Mouse (Mus musculus): ENCODE measurements around the gene 4930442H23Rik. TPM values are rescaled to one million over a fixed set of nuclear protein-coding genes. Genes with fewer than 3 reads are reported as not detected.

4930442H23Rik gene
- polyA plus RNA-seq, 1 experiment from 2014 or later: 0.07 TPM

DNA sequence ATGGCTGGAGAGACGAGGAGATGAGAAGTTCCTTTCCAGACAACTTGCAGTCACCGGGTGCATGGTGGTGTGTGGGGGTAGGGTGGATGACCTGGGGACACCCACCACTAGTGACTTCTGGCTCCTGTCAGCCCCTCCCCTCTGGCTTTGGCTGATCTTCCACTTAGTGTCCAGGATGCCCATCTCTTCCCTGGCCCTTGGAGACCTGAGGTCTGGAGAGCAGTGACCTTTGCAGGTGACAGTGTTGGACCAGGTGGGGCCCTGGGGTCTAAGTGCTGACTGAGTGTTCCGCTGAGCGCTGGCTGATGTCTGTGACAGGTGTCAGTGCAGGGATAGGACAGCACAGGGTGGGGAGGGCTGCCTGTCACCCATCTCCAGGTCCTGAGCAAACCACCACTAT lies 11.7 kb upstream of the 4930442H23Rik start:
- WGBS: 65% methylated on average over 4 of the region's 4 CpGs
- peak overlapping the region; percentile 46 for H3K4me2 ChIP-seq (replicated peaks; ENCODE audit: low read depth)
- H3K27ac ChIP-seq (replicated peaks): peak overlapping the region; percentile 93
- H3K27me3 ChIP-seq (ENCODE audit: control insufficient read depth, insufficient read depth, low read length): no peaks in the 10 kb centered on the region
- peak overlapping the region; percentile 24 for H3K4me3 ChIP-seq (ENCODE audit: low read depth, low read length)
- no peaks in the 10 kb centered on the region for H3K9me3 ChIP-seq (ENCODE audit: control insufficient read depth, low read length)
- H3K36me3 ChIP-seq (ENCODE audit: control insufficient read depth, insufficient read depth, low read length): no peaks in the 10 kb centered on the region
- DNase-seq (ENCODE audit: low spot score): no peak
- H3K4me1 ChIP-seq (replicated peaks; ENCODE audit: control insufficient read depth, insufficient read depth): peaks cover 2% of the 10 kb centered on the region; the same call in 1 of the 2 replicates
- peak; percentile 13; the same call in 1 of the 2 replicates for ATAC-seq (ENCODE audit: low FRiP score, low TSS enrichment)
- peak overlapping the region; percentile 61 for H3K9ac ChIP-seq (ENCODE audit: low read length)
- TF ChIP-seq CTCF (IDR thresholded peaks at IDR 0.05; ENCODE audit: low read depth) (no peak), EP300 (optimal IDR thresholded peaks at IDR 0.05) (no peak)

DNA sequence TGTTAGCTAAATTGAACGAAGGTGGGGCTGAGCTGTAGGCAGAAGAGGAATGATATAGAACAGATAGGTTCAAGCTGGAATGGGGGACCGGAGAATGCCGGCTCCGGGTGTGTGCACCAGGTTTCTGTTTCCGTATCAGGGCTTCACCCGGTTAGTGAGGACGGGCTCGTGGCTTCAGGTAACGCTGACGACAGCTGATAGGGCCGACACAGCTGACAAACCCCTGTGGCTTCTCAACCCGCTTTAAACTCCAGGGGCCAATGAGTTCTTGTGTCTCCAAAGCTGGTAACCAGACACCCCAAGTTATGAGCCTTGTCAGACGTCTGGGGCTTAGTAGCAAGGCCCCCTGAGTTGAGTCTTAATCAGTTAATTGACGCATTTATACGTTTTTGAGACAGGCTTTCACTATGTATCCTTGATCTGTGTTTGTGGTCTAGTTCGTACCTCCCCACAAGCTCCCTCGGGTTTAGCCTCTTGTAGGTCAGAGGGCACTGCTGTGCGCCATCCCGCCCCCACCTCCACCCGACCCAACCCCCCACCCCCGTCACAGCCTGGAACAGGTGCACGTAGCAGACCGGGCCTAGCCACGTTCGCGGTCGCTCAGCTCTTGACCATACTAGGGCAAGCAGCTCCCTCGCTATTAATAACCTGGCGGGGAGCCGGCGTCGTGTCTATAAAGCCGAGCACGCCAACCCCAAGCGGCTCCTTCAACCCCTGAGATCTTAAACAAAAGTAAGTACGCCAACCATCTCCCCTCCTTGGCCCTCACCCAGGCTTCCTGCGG lies 10.5 kb upstream of the 4930442H23Rik start:
- DNase-seq (ENCODE audit: low spot score) (peak; percentile 69), ATAC-seq (ENCODE audit: low FRiP score, low TSS enrichment) (peak; percentile 37; the same call in 1 of the 2 replicates)
- H3K9ac ChIP-seq (ENCODE audit: low read length): peak overlapping the region; percentile 61
- H3K27me3 ChIP-seq (ENCODE audit: control insufficient read depth, insufficient read depth, low read length): no peaks in the 10 kb centered on the region
- WGBS: 12% methylated on average over 37 of the region's 37 CpGs
- H3K4me2 ChIP-seq (replicated peaks; ENCODE audit: low read depth): peak overlapping the region; percentile 46
- H3K4me1 ChIP-seq (replicated peaks; ENCODE audit: control insufficient read depth, insufficient read depth): peaks cover 2% of the 10 kb centered on the region; the same call in 1 of the 2 replicates
- TF ChIP-seq EP300 (optimal IDR thresholded peaks at IDR 0.05): no peak
- TF ChIP-seq CTCF (IDR thresholded peaks at IDR 0.05; ENCODE audit: low read depth): no peak
- H3K36me3 ChIP-seq (ENCODE audit: control insufficient read depth, insufficient read depth, low read length): peaks cover 4% of the 10 kb centered on the region; the same call in 1 of the 2 replicates
- no peaks in the 10 kb centered on the region for H3K9me3 ChIP-seq (ENCODE audit: control insufficient read depth, low read length)
- H3K4me3 ChIP-seq (ENCODE audit: low read depth, low read length): peak overlapping the region; percentile 24
- H3K27ac ChIP-seq (replicated peaks): peak overlapping the region; percentile 93

DNA sequence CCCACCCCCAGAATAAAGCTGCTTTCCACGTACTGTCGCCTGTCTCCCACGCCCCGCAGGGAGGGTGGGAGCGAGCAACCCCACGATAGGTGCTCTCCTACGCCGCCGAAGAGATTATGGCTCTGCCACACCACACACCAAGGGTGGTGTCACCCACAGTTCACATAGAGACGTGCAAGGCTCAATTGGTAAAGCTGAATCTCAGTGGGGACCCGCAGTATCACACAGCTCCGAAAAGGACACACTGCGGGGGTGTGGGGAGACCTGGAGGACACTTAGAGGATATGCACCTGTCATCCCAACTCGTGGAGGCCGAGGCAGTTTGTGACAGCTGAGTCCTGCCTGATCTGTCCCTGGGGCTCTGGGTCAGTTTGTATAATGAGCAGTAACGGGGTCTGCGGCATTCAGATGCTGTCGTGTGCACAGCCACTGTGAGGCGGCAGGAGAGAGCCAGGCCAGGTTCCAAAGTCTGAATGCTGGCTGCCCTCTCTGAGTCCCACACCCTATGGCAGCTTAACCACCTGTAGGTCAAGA lies 9.4 kb upstream of the 4930442H23Rik start:
- Histone ChIP-seq H3K27me3 (ENCODE audit: control insufficient read depth, insufficient read depth, low read length) (no peaks in the 10 kb centered on the region), H3K36me3 (ENCODE audit: control insufficient read depth, insufficient read depth, low read length) (peaks cover 4% of the 10 kb centered on the region; the same call in 1 of the 2 replicates), H3K4me1 (replicated peaks; ENCODE audit: control insufficient read depth, insufficient read depth) (peaks cover 2% of the 10 kb centered on the region; the same call in 1 of the 2 replicates), H3K9ac (ENCODE audit: low read length) (peak overlapping the region; percentile 74), H3K4me3 (ENCODE audit: low read depth, low read length) (peak overlapping the region; percentile 51), H3K4me2 (replicated peaks; ENCODE audit: low read depth) (peak overlapping the region; percentile 87), H3K27ac (replicated peaks) (peak overlapping the region; percentile 95), H3K9me3 (ENCODE audit: control insufficient read depth, low read length) (no peaks in the 10 kb centered on the region)
- ATAC-seq (ENCODE audit: low FRiP score, low TSS enrichment) (peak; percentile 11), DNase-seq (ENCODE audit: low spot score) (peak; percentile 48)
- WGBS: 5% methylated on average over 19 of the region's 19 CpGs
- TF ChIP-seq EP300 (optimal IDR thresholded peaks at IDR 0.05) (no peak), CTCF (IDR thresholded peaks at IDR 0.05; ENCODE audit: low read depth) (no peak)

DNA sequence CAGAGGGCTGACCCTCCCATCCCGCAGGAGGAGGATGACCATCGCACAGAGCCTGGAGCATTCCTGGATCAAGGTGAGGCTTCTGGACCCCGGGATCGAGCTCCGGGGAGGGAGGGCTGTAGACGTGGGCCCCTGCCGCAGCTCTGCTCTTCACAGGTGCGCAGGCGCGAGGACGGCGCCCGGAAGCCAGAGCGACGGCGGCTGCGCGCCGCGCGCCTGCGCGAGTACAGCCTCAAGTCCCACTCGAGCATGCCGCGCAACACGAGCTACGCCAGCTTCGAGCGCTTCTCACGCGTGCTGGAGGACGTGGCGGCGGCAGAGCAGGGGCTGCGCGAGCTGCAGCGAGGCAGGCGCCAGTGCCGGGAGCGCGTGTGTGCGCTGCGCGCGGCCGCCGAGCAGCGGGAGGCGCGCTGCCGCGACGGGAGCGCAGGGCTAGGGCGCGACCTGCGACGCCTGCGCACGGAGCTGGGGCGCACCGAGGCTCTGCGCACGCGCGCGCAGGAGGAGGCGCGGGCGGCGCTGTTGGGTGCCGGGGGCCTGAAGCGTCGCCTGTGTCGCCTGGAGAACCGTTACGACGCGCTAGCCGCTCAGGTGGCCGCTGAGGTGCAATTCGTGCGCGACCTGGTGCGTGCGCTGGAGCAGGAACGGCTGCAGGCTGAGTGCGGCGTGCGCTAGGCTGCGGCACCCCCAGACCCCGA lies 8.8 kb upstream of the 4930442H23Rik start:
- peak; percentile 77 for ATAC-seq (ENCODE audit: low FRiP score, low TSS enrichment)
- Histone ChIP-seq H3K9ac (ENCODE audit: low read length) (peak overlapping the region; percentile 74), H3K4me3 (ENCODE audit: low read depth, low read length) (peak overlapping the region; percentile 51), H3K36me3 (ENCODE audit: control insufficient read depth, insufficient read depth, low read length) (peaks cover 4% of the 10 kb centered on the region; the same call in 1 of the 2 replicates), H3K4me2 (replicated peaks; ENCODE audit: low read depth) (peak overlapping the region; percentile 87), H3K27me3 (ENCODE audit: control insufficient read depth, insufficient read depth, low read length) (no peaks in the 10 kb centered on the region), H3K4me1 (replicated peaks; ENCODE audit: control insufficient read depth, insufficient read depth) (peaks cover 2% of the 10 kb centered on the region; the same call in 1 of the 2 replicates), H3K9me3 (ENCODE audit: control insufficient read depth, low read length) (no peaks in the 10 kb centered on the region), H3K27ac (replicated peaks) (peak overlapping the region; percentile 95)
- DNase-seq (ENCODE audit: low spot score): peak; percentile 83
- TF ChIP-seq CTCF (IDR thresholded peaks at IDR 0.05; ENCODE audit: low read depth) (no peak; the same call in 1 of the 2 replicates), EP300 (optimal IDR thresholded peaks at IDR 0.05) (no peak)
- WGBS: 2% methylated on average over 87 of the region's 93 CpGs

DNA sequence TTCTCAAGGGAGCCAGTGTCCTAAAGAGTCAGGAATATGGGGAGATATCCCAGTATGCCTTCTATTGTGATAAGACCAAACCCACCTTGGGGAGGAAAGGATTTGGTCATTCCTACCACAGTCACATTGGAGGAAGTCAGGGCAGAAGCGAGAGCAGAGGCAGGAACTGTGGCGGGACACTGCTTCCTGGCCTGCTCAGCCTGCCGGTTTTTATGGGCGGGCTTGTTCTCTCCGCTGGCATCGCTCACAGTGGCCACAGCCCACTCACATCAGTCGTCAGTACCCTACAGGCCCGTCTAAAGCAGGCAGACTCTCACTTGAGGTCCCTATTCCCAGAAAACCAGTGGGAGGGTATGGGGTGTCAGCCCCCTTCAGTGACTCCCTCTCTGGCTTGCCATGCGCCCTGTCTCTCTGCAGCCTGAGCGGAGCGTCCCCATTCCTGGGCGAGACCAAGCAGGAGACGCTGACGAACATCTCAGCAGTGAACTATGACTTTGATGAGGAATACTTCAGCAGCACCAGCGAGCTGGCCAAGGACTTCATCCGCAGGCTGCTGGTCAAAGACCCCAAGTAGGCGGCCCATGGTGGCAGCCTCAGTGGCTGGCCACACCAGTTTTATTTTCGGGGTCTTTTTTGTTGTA lies 7.8 kb upstream of the 4930442H23Rik start:
- ATAC-seq (ENCODE audit: low FRiP score, low TSS enrichment): no peak
- DNase-seq (ENCODE audit: low spot score): no peak
- WGBS: 79% methylated on average over 18 of the region's 18 CpGs
- H3K9me3 ChIP-seq (ENCODE audit: control insufficient read depth, low read length): no peaks in the 10 kb centered on the region
- no peak overlapping the region for H3K4me3 ChIP-seq (ENCODE audit: low read depth, low read length)
- H3K4me1 ChIP-seq (replicated peaks; ENCODE audit: control insufficient read depth, insufficient read depth): peaks cover 2% of the 10 kb centered on the region; the same call in 1 of the 2 replicates
- H3K27ac ChIP-seq (replicated peaks): peak overlapping the region; percentile 95; the same call in 1 of the 2 replicates
- no peaks in the 10 kb centered on the region for H3K27me3 ChIP-seq (ENCODE audit: control insufficient read depth, insufficient read depth, low read length)
- no peak overlapping the region for H3K9ac ChIP-seq (ENCODE audit: low read length)
- TF ChIP-seq CTCF (IDR thresholded peaks at IDR 0.05; ENCODE audit: low read depth) (no peak), EP300 (optimal IDR thresholded peaks at IDR 0.05) (no peak)
- no peak overlapping the region for H3K4me2 ChIP-seq (replicated peaks; ENCODE audit: low read depth)
- H3K36me3 ChIP-seq (ENCODE audit: control insufficient read depth, insufficient read depth, low read length): peaks cover 4% of the 10 kb centered on the region; the same call in 1 of the 2 replicates
